Comparison of ENCODE assay signal across 35 mouse cellular contexts in genomic region chr3:88106126-88106525, GRCm38 (mm10). TPM values are rescaled to one million over a fixed set of nuclear protein-coding genes. Genes with fewer than 3 reads are reported as not detected.
"Had no signal": no experiment of that assay in that cellular context is flagged by ENCODE, and none has a peak within 500 bp of the region (broad histone marks: within the 10 kb centered on the region; RNA-seq: fewer than 3 reads in every experiment).

No protein-coding gene starts in this region.

- H3K4me3 ChIP-seq: embryonic facial prominence, embryonic 10.5 days; embryonic facial prominence, embryonic 12.5 days; embryonic facial prominence, embryonic 13.5 days; embryonic facial prominence, embryonic 15.5 days; erythroblast, embryonic 14.5 days; forebrain, embryonic 10.5 days; forebrain, embryonic 12.5 days; forebrain, embryonic 13.5 days; forebrain, embryonic 15.5 days; gastrocnemius, adult 2 months; heart, adult 2 months; heart, embryonic 10.5 days; heart, embryonic 12.5 days; heart, embryonic 13.5 days had no signal

- H3K4me1 ChIP-seq: embryonic facial prominence, embryonic 10.5 days; embryonic facial prominence, embryonic 12.5 days; embryonic facial prominence, embryonic 13.5 days; embryonic facial prominence, embryonic 15.5 days; forebrain, embryonic 10.5 days; forebrain, embryonic 12.5 days; forebrain, embryonic 13.5 days; forebrain, embryonic 15.5 days; heart, embryonic 12.5 days; heart, embryonic 13.5 days had no signal

- ATAC-seq: forebrain, embryonic 13.5 days; forebrain, embryonic 14.5 days; forebrain, embryonic 15.5 days; forebrain, embryonic 16.5 days; forebrain, postnatal 0 days had no signal

- DNase-seq: cerebellum, postnatal 14 days; cerebellum, postnatal 25 days; cerebellum, postnatal 36 days; embryo, embryonic 11 days; forebrain, postnatal 0 days; gastrocnemius, adult 2 months; gastrocnemius, postnatal 10 days; gastrocnemius, postnatal 14 days; gastrocnemius, postnatal 25 days; gastrocnemius, postnatal 36 days; heart, adult 18-20 months; heart, adult 2 months had no signal

- H3K9me3 ChIP-seq: embryonic facial prominence, embryonic 10.5 days; embryonic facial prominence, embryonic 12.5 days; embryonic facial prominence, embryonic 13.5 days; embryonic facial prominence, embryonic 15.5 days; forebrain, embryonic 10.5 days; forebrain, embryonic 12.5 days; forebrain, embryonic 13.5 days; forebrain, embryonic 15.5 days; heart, embryonic 10.5 days; heart, embryonic 12.5 days; heart, embryonic 13.5 days had no signal

- H3K9ac ChIP-seq: embryonic facial prominence, embryonic 12.5 days; embryonic facial prominence, embryonic 13.5 days; embryonic facial prominence, embryonic 15.5 days; forebrain, embryonic 12.5 days; forebrain, embryonic 13.5 days; forebrain, embryonic 15.5 days; forebrain, postnatal 0 days; heart, embryonic 12.5 days; heart, embryonic 13.5 days had no signal

- H3K27ac ChIP-seq: embryonic facial prominence, embryonic 10.5 days; embryonic facial prominence, embryonic 12.5 days; embryonic facial prominence, embryonic 13.5 days; embryonic facial prominence, embryonic 15.5 days; forebrain, embryonic 10.5 days; forebrain, embryonic 12.5 days; forebrain, embryonic 13.5 days; forebrain, embryonic 15.5 days; gastrocnemius, adult 2 months; heart, adult 2 months; heart, embryonic 10.5 days; heart, embryonic 13.5 days had no signal

- H3K36me3 ChIP-seq: forebrain, embryonic 15.5 days had no signal

- H3K27me3 ChIP-seq: embryonic facial prominence, embryonic 12.5 days; embryonic facial prominence, embryonic 13.5 days; embryonic facial prominence, embryonic 15.5 days; forebrain, embryonic 12.5 days; forebrain, embryonic 13.5 days; forebrain, embryonic 15.5 days; heart, embryonic 12.5 days; heart, embryonic 13.5 days had no signal

RNA-seq across cellular contexts. Expression of gene Ttc24, which starts 28.0 kb away (rescaled TPM):
- total RNA-seq: common myeloid progenitor, adult 5-6 weeks; gastrocnemius, adult 18-20 months; gastrocnemius, adult 2 months; gastrocnemius, adult 8-10 months; gastrocnemius, postnatal 10 days; gastrocnemius, postnatal 14 days; gastrocnemius, postnatal 25 days; gastrocnemius, postnatal 36 days; gastrocnemius, postnatal 4 days; granulocyte monocyte progenitor cell, adult 5-6 weeks; heart, adult 18-20 months; heart, adult 2 months had no signal
- polyA plus RNA-seq: cortical plate, adult 2 months; erythroblast, embryonic 14.5 days; forebrain, embryonic 10.5 days; forebrain, embryonic 11.5 days; forebrain, embryonic 13.5 days; forebrain, embryonic 14.5 days; forebrain, embryonic 15.5 days; forebrain, embryonic 16.5 days; forebrain, postnatal 0 days; frontal cortex, adult 2 months; heart, adult 2 months; heart, embryonic 11.5 days; heart, embryonic 12.5 days; heart, embryonic 13.5 days had no signal
